ENCODE assay signal across 8 mouse cellular contexts in the genomic region with DNA sequence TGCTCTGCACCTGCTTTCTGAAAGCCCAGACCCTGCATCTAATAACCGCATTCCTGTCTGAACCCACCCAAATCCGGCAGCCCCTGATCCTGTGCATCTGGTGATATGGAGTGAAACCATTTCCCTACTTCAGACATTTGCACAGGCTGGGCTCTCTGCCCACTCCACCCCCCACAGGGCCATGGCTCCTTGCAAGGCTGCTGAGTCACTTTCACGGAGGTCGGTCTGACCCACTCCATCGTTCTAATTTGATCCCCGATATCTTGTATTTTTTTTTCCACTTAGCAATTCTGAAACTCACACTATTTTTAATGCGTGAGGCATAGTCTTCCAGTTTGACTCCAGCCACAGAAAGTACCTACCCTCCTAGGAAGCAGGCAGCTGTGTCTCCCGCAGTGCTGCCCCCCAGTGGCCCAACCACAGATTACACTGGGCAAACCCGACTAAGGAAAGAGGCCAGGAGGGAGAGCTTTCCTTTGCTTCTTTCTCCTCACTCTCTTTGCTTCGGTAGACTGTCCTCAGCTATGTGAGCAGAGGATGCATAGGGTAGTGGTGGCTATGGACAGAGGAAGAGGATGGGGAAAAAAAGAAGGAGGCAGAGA. TPM values are rescaled to one million over a fixed set of nuclear protein-coding genes. Genes with fewer than 3 reads are reported as not detected.
DNase-seq lines count a peak whose midpoint lies in the region; ATAC-seq and TF ChIP-seq lines count a peak whose summit lies in the region.

No protein-coding gene starts in this region.

- no peak for TF ChIP-seq EP300 in lung, postnatal 0 days (IDR thresholded peaks at IDR 0.05)

- no peak for ATAC-seq in lung, postnatal 0 days
- no peak for ATAC-seq in hindbrain, embryonic 12.5 days (ENCODE audit: low FRiP score)

- peak; percentile 79 for TF ChIP-seq CTCF in lung, postnatal 0 days (IDR thresholded peaks at IDR 0.05)

- H3K4me3 ChIP-seq in embryonic facial prominence, embryonic 10.5 days, result no peak overlapping the region
- no peak overlapping the region for H3K4me3 ChIP-seq in lung, postnatal 0 days (ENCODE audit: low read depth, low read length)
- no peak overlapping the region for H3K4me3 ChIP-seq in hindbrain, embryonic 12.5 days

- WGBS in embryonic facial prominence, embryonic 10.5 days, result 50% methylated on average over 10 of the region's 10 CpGs
- 38% methylated on average over 10 of the region's 10 CpGs for WGBS in lung, postnatal 0 days
- WGBS in hindbrain, embryonic 12.5 days, result 48% methylated on average over 10 of the region's 10 CpGs

- no peak overlapping the region for H3K4me2 ChIP-seq in lung, postnatal 0 days (replicated peaks; ENCODE audit: low read depth, low read length)
- no peak overlapping the region for H3K4me2 ChIP-seq in hindbrain, embryonic 12.5 days (replicated peaks)

- no peak overlapping the region for H3K27ac ChIP-seq in embryonic facial prominence, embryonic 10.5 days (replicated peaks)
- no peak overlapping the region for H3K27ac ChIP-seq in lung, postnatal 0 days (ENCODE audit: low read length)
- no peak overlapping the region for H3K27ac ChIP-seq in hindbrain, embryonic 12.5 days

- H3K9ac ChIP-seq in lung, postnatal 0 days (replicated peaks; ENCODE audit: low read depth), result no peak overlapping the region
- no peak overlapping the region for H3K9ac ChIP-seq in hindbrain, embryonic 12.5 days

- peak; percentile 77 for DNase-seq in right cerebral cortex, adult 18-20 months
- no peak for DNase-seq in right cerebral cortex, postnatal 36 days (ENCODE audit: low spot score in 2 of 2)
- peak; percentile 90 for DNase-seq in adrenal gland, postnatal 10 days
- peak; percentile 83 for DNase-seq in embryonic facial prominence, embryonic 10.5 days (ENCODE audit: low spot score)
- peak; percentile 71 for DNase-seq in kidney, postnatal 10 days
- DNase-seq in lung, postnatal 0 days (ENCODE audit: low spot score), result peak; percentile 45
- DNase-seq in right cerebral cortex, postnatal 4 days, result peak; percentile 62

- H3K9me3 ChIP-seq in embryonic facial prominence, embryonic 10.5 days, result no peaks in the 10 kb centered on the region
- no peaks in the 10 kb centered on the region for H3K9me3 ChIP-seq in lung, postnatal 0 days (ENCODE audit: low read length)
- no peaks in the 10 kb centered on the region for H3K9me3 ChIP-seq in hindbrain, embryonic 12.5 days (replicated peaks)

- peaks cover 42% of the 10 kb centered on the region for H3K4me1 ChIP-seq in embryonic facial prominence, embryonic 10.5 days
- H3K4me1 ChIP-seq in lung, postnatal 0 days (ENCODE audit: insufficient read depth, low read depth, low read length), result no peaks in the 10 kb centered on the region
- H3K4me1 ChIP-seq in hindbrain, embryonic 12.5 days, result no peaks in the 10 kb centered on the region

- no peaks in the 10 kb centered on the region for H3K27me3 ChIP-seq in embryonic facial prominence, embryonic 10.5 days (replicated peaks; ENCODE audit: low read depth, poor library complexity, severe bottlenecking)
- no peaks in the 10 kb centered on the region for H3K27me3 ChIP-seq in lung, postnatal 0 days (replicated peaks; ENCODE audit: insufficient read depth, low read length)
- H3K27me3 ChIP-seq in hindbrain, embryonic 12.5 days, result no peaks in the 10 kb centered on the region

- H3K36me3 ChIP-seq in embryonic facial prominence, embryonic 10.5 days (replicated peaks), result no peaks in the 10 kb centered on the region
- H3K36me3 ChIP-seq in lung, postnatal 0 days (ENCODE audit: insufficient read depth, low read length), result no peaks in the 10 kb centered on the region
- H3K36me3 ChIP-seq in hindbrain, embryonic 12.5 days, result no peaks in the 10 kb centered on the region

RNA-seq across cellular contexts. Expression of a gene that starts 7.6 kb away (rescaled TPM):
- under 1 TPM; 0.30 to 0.51 TPM for total RNA-seq in adrenal gland, postnatal 10 days (2021)
- 0.06 and 0.18 TPM in 2 replicates for polyA plus RNA-seq in embryonic facial prominence, embryonic 10.5 days (2016; fragmentation: Nextera tagmentation; extraction: Ambion mirVana)
- polyA plus RNA-seq in lung, postnatal 0 days (2015; fragmentation: Nextera tagmentation; extraction: Ambion mirVana), result 0.15 and 0.20 TPM in 2 replicates
- 0.05 TPM in 1 of 2 replicates, not detected in the other for polyA plus RNA-seq in hindbrain, embryonic 12.5 days (2016; fragmentation: Nextera tagmentation; extraction: Ambion mirVana)

RNA-seq across cellular contexts. Expression of a gene that starts 19.7 kb away (rescaled TPM):
- 1 to 10 TPM; 5.1 to 6.0 TPM for total RNA-seq in adrenal gland, postnatal 10 days (2021)
- polyA plus RNA-seq in embryonic facial prominence, embryonic 10.5 days (2016; fragmentation: Nextera tagmentation; extraction: Ambion mirVana), result 20.8 and 21.6 TPM in 2 replicates
- polyA plus RNA-seq in lung, postnatal 0 days (2015; fragmentation: Nextera tagmentation; extraction: Ambion mirVana), result 2.5 and 2.6 TPM in 2 replicates
- 20.0 and 21.1 TPM in 2 replicates for polyA plus RNA-seq in hindbrain, embryonic 12.5 days (2016; fragmentation: Nextera tagmentation; extraction: Ambion mirVana)

RNA-seq across cellular contexts. Expression of a gene that starts 39.3 kb away (rescaled TPM):
- not detected for total RNA-seq in adrenal gland, postnatal 10 days (2021)
- polyA plus RNA-seq in embryonic facial prominence, embryonic 10.5 days (2016; fragmentation: Nextera tagmentation; extraction: Ambion mirVana), result 3.0 and 3.2 TPM in 2 replicates
- polyA plus RNA-seq in lung, postnatal 0 days (2015; fragmentation: Nextera tagmentation; extraction: Ambion mirVana), result 1.2 and 2.0 TPM in 2 replicates
- polyA plus RNA-seq in hindbrain, embryonic 12.5 days (2016; fragmentation: Nextera tagmentation; extraction: Ambion mirVana), result 5.5 and 6.6 TPM in 2 replicates

Comparison
In these comparisons a context has a peak if more than half of its experiments do, and no peak if none do; other contexts are left out.
1. DNase-seq: peak in right cerebral cortex, adult 18-20 months (single experiment), adrenal gland, postnatal 10 days (single experiment), embryonic facial prominence, embryonic 10.5 days (single experiment), kidney, postnatal 10 days (single experiment), lung, postnatal 0 days (single experiment) and right cerebral cortex, postnatal 4 days (single experiment); none in right cerebral cortex, postnatal 36 days (0 of 2).